Mouse (Mus musculus): Measurements from ENCODE around the gene 4930442H23Rik.
A peak's percentile ranks its signal among the peaks of the same experiment; 100 is the strongest.
"Not testable (repeated sequence)": the region's sequence is repeated elsewhere in the genome, so short reads cannot be mapped to it uniquely, and the experiment has no call there.

4930442H23Rik gene

DNA sequence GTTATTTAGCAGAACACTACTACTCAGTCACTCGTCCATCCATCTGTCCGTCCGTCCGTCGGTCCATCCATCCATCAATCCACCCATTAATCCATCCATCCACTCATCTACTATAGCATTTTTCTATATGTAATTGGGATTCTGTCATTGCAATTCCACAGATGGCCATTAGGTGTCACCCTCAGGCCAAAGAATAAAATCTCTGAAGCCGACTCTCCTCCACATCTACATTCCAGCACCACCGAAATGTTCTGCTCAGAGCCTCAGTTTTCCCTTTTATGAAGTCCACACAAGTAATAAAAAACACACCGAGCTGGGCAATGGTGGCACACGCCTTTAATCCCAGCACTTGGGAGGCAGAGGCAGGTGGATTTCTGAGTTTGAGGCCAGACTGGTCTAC, 14.6 kb upstream of the 4930442H23Rik start:
- DNase-seq (ENCODE audit: low read depth, low spot score), result peak; percentile 60

DNA sequence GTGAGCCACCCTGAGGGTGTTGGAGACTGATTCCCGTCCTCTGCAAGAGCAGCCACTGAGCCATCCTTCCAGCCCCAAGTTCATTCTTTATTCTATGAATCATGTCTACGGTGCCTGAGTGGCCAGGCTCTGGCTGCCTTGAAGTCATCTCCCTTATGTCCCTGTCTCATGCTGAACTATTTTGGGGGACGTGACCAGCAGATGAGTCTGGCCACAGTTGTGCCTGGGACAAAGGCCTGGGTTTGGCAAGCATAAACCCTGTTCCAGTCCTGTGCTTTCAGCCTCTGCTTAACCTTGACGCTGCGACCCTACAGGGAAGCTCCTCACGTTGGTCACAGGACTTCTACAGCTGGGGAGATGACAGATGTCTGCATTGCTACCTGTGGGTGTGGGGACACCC, 13.7 kb upstream of the 4930442H23Rik start:
- DNase-seq (ENCODE audit: low read depth, low spot score), result no peak

DNA sequence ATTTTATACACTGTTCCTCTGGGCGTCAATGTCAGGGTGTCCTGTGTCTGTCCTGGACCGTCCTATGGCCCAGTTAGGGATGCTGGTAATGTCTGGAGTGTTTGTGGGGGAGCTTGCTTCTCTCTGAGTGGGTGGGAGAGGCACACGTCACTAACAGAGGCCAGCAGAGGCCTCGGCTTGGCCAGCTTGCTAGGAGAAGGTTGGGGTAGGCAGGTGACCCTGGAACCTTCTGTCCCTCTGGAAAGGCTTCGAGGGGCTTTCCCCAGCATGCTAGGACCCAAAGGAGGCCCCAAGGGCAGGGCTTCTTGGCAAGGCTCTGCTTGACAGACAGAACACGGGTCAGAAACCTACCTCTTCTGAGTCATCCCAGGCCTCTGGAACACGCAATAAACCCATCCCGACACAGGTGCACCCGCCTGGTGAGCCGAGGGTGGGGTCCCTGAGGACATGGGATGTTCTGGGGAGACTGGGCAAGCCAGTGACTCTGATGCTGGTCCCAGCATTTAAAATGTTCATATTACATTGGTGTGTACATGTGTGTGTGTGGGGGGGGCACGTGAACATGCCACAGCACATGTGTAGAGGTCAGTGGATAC, 12.9 kb upstream of the 4930442H23Rik start:
- DNase-seq (ENCODE audit: low read depth, low spot score), result no peak

DNA sequence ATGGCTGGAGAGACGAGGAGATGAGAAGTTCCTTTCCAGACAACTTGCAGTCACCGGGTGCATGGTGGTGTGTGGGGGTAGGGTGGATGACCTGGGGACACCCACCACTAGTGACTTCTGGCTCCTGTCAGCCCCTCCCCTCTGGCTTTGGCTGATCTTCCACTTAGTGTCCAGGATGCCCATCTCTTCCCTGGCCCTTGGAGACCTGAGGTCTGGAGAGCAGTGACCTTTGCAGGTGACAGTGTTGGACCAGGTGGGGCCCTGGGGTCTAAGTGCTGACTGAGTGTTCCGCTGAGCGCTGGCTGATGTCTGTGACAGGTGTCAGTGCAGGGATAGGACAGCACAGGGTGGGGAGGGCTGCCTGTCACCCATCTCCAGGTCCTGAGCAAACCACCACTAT, 11.7 kb upstream of the 4930442H23Rik start:
- no peak for DNase-seq (ENCODE audit: low read depth, low spot score)

DNA sequence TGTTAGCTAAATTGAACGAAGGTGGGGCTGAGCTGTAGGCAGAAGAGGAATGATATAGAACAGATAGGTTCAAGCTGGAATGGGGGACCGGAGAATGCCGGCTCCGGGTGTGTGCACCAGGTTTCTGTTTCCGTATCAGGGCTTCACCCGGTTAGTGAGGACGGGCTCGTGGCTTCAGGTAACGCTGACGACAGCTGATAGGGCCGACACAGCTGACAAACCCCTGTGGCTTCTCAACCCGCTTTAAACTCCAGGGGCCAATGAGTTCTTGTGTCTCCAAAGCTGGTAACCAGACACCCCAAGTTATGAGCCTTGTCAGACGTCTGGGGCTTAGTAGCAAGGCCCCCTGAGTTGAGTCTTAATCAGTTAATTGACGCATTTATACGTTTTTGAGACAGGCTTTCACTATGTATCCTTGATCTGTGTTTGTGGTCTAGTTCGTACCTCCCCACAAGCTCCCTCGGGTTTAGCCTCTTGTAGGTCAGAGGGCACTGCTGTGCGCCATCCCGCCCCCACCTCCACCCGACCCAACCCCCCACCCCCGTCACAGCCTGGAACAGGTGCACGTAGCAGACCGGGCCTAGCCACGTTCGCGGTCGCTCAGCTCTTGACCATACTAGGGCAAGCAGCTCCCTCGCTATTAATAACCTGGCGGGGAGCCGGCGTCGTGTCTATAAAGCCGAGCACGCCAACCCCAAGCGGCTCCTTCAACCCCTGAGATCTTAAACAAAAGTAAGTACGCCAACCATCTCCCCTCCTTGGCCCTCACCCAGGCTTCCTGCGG, 10.5 kb upstream of the 4930442H23Rik start:
- DNase-seq (ENCODE audit: low read depth, low spot score), result no peak

DNA sequence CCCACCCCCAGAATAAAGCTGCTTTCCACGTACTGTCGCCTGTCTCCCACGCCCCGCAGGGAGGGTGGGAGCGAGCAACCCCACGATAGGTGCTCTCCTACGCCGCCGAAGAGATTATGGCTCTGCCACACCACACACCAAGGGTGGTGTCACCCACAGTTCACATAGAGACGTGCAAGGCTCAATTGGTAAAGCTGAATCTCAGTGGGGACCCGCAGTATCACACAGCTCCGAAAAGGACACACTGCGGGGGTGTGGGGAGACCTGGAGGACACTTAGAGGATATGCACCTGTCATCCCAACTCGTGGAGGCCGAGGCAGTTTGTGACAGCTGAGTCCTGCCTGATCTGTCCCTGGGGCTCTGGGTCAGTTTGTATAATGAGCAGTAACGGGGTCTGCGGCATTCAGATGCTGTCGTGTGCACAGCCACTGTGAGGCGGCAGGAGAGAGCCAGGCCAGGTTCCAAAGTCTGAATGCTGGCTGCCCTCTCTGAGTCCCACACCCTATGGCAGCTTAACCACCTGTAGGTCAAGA, 9.4 kb upstream of the 4930442H23Rik start:
- no peak for DNase-seq (ENCODE audit: low read depth, low spot score)

DNA sequence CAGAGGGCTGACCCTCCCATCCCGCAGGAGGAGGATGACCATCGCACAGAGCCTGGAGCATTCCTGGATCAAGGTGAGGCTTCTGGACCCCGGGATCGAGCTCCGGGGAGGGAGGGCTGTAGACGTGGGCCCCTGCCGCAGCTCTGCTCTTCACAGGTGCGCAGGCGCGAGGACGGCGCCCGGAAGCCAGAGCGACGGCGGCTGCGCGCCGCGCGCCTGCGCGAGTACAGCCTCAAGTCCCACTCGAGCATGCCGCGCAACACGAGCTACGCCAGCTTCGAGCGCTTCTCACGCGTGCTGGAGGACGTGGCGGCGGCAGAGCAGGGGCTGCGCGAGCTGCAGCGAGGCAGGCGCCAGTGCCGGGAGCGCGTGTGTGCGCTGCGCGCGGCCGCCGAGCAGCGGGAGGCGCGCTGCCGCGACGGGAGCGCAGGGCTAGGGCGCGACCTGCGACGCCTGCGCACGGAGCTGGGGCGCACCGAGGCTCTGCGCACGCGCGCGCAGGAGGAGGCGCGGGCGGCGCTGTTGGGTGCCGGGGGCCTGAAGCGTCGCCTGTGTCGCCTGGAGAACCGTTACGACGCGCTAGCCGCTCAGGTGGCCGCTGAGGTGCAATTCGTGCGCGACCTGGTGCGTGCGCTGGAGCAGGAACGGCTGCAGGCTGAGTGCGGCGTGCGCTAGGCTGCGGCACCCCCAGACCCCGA, 8.8 kb upstream of the 4930442H23Rik start:
- peak; percentile 85 for DNase-seq (ENCODE audit: low read depth, low spot score)

DNA sequence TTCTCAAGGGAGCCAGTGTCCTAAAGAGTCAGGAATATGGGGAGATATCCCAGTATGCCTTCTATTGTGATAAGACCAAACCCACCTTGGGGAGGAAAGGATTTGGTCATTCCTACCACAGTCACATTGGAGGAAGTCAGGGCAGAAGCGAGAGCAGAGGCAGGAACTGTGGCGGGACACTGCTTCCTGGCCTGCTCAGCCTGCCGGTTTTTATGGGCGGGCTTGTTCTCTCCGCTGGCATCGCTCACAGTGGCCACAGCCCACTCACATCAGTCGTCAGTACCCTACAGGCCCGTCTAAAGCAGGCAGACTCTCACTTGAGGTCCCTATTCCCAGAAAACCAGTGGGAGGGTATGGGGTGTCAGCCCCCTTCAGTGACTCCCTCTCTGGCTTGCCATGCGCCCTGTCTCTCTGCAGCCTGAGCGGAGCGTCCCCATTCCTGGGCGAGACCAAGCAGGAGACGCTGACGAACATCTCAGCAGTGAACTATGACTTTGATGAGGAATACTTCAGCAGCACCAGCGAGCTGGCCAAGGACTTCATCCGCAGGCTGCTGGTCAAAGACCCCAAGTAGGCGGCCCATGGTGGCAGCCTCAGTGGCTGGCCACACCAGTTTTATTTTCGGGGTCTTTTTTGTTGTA, 7.8 kb upstream of the 4930442H23Rik start:
- no peak for DNase-seq (ENCODE audit: low read depth, low spot score)

DNA sequence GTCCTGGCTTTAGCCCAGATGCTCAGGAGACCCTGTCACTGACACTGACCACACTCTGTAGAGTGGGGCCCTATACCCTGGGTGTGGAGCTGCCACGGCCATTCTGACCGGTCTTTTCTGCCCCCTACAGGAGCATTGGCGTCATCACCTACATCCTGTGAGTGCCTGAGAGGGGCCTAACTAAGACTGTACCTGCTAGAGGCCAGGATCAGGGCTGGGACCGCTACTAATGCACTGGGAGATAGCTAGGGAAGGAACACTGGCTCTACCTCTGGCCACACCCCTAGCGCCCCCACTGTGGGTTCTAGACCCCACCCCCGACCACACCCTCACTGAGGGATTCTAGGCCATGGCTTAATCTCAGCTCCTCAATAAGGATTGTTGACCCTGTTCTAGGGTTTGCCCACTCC, 7.3 kb upstream of the 4930442H23Rik start:
- no peak for DNase-seq (ENCODE audit: low read depth, low spot score)

DNA sequence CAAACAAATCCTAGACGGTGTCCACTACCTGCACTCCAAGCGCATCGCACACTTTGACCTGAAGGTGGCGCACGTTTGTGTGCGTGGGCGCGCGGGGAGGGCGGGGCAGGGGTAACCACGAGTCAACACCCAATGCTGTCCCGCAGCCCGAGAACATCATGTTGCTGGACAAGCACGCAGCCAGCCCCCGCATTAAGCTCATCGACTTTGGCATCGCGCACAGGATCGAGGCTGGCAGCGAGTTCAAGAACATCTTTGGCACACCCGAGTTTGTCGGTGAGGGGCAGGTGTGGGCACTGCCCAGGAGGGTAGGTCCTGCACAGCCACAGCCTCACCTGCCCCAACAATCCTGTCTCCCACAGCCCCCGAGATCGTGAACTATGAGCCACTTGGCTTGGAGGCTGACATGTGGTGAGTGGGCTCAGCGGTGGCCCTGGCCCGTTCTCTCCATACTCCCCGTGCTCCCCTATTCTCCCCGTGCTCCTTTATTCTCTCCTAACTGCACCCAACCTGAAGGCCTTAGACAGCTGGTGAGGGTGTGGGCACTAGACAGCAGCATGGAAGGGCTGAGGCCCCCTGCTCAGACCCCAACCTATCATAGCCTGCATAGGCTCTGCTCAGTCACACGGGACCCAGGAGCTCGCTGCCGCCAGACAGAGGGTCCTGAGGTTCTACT, 6.7 kb upstream of the 4930442H23Rik start:
- peak; percentile 78 for DNase-seq (ENCODE audit: low read depth, low spot score)

DNA sequence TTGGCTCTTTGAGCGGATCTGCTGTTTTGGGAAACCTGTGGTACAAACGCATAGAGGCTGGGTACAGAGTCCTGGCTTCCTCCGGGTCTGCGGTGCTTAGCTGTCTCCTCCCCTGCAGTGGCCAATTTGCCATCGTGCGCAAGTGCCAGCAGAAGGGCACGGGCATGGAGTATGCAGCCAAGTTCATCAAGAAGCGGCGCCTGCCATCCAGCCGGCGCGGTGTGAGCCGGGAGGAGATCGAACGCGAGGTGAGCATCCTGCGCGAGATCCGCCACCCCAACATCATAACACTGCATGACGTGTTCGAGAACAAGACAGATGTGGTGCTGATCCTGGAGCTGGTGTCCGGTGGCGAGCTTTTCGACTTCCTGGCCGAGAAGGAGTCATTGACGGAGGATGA, 6.2 kb upstream of the 4930442H23Rik start:
- DNase-seq (ENCODE audit: low read depth, low spot score), result no peak

DNA sequence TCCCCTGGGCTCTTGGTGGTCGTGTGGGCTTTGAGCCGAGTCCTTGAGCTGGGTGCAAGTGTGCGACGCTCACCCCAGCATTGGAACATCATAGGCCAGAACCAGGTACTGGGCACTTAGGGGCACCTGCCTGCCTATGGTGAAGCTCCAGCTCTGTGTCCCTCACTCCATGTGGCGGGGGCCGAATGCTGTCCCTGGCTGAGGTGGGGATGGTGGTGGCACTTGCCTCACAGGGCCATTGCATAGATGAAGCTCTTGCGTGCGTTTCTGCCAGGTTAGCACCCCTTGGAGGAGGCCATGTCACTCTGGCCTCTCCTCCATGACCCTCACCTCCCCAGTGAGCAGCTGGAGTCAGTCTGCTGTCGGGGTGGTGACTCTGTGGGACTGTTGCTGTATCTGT, 3.5 kb upstream of the 4930442H23Rik start:
- DNase-seq (ENCODE audit: low read depth, low spot score), result no peak

DNA sequence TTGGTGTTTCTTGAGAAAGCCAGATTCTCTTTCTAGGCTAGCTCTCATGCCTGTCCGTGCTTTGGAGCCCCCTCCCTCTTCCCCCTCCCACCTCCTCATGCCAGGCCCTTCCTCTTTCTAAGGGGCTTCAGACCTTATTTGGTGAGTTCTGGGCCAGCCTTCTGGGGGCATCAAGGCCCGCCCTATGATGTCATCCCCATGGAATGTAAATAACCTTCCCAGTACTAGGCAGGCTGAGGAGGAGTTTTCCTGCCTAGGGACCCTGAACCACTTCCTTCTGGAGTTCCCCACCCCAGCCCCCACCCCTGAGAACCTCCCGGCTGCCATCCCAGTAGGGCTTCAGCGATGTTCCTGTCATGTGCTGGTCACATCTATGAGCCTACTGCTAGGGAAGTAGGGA, 1.1 kb upstream of the 4930442H23Rik start:
- peak; percentile 89 for DNase-seq (ENCODE audit: low read depth, low spot score)

DNA sequence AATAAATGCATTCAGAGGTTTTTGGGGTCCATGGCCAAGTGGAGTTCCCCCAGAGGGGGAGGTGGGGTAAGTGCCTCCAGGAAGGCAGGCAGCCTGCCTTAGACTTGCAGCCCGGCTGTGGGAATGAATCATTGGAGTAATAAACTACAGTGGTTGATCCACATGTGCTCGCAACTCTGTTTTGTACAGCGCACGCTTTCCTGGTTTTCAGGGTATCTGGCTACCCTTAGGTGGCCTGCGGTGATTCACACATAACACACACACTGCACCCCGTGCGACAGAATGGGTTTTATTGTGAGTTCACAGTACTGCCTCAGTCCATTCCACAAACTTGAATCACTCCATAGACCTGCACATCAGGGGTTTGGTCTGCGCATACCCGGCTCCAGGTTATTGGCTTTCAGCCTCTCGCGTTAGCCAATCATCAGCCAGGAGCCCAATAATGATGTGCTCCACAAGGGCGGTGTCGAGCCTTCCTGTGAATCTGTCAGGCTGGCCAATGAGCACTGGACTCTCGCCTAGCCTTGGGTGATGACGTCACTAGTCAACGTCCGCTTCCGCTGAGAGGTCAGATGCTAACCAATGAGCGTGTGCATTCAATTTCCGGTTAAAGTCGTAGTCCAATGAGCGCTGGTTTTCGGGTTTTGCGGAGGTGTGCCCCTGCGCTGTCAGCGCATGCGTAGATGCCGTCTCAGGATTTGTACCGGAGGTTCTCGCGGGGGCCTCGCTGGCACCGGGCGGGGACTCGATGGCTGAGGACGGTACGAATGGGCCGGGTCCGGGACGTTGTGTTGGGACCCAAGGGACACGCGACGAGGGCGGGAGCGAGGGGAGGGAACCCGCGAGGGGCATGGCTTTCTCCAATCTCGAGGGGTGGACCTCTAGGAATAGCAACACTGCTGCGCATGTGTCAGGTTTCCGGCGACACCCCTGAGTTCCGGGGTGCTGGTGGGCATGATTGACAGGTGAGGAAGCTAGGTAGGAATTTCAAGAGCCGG, 1.0 kb downstream of the 4930442H23Rik start, which contains the start of gene Dapk3:
Gene Dapk3, plus strand, starts transcription at position 670 of the 998 bp plus-strand sequence.
- peak; percentile 100 for DNase-seq (ENCODE audit: low read depth, low spot score)

DNA sequence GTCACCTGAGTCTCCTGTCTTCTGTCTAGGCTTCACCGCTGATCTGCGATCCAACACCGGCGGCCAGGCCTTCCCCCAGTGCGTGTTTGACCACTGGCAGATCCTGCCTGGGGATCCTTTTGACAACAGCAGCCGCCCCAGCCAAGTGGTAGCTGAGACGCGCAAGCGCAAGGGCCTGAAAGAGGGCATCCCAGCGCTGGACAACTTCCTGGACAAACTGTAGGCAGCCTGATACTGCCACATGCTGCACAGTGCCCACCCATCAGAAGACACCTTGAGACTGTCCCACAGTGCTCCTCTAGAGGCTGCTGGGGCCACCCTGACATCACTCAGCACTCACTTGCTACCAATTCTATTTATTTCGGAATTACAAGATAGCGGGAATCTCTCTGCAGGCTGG, 1.8 kb downstream of the 4930442H23Rik start:
- not testable (repeated sequence) for DNase-seq (ENCODE audit: low read depth, low spot score)

DNA sequence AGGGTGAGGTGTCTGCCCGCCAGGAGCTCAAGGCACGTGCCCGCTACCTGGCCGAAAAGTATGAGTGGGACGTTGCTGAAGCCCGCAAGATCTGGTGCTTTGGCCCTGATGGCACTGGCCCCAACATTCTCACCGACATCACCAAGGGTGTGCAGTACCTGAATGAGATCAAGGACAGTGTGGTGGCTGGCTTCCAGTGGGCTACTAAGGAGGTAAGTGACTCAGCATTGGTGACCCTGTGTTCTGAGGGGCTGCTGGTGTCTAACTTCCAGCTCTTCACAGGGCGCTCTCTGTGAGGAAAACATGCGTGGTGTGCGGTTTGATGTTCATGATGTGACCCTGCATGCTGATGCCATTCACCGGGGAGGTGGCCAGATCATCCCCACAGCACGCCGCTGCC, 2.7 kb downstream of the 4930442H23Rik start:
- no peak for DNase-seq (ENCODE audit: low read depth, low spot score)

DNA sequence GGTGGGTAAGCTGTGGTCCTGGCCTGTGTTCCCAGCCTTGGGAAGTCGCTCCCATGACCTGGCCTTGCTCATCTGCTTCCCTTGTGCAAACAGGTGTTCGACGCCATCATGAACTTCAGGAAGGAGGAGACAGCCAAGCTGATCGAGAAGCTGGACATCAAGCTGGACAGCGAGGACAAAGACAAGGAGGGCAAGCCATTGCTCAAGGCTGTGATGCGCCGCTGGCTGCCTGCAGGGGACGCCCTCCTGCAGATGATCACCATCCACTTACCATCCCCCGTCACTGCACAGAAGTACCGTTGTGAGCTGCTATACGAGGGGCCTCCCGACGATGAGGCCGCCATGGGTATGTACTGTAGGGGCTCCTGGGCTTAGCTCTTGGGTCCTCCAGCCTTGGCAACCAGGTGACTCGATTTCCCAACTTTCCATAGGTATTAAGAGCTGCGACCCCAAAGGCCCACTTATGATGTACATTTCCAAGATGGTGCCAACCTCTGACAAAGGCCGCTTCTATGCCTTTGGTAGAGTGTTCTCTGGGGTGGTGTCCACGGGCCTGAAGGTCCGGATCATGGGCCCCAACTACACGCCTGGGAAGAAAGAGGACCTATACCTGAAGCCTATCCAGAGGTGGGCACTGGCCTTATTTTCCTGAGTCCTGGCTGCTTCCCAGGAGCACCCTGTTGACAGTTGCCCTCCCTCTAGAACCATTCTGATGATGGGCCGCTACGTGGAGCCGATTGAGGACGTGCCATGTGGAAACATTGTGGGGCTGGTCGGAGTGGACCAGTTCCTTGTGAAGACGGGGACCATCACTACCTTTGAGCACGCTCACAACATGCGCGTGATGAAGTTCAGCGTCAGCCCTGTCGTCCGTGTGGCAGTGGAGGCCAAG, 4.0 kb downstream of the 4930442H23Rik start:
- peak; percentile 46 for DNase-seq (ENCODE audit: low read depth, low spot score)

DNA sequence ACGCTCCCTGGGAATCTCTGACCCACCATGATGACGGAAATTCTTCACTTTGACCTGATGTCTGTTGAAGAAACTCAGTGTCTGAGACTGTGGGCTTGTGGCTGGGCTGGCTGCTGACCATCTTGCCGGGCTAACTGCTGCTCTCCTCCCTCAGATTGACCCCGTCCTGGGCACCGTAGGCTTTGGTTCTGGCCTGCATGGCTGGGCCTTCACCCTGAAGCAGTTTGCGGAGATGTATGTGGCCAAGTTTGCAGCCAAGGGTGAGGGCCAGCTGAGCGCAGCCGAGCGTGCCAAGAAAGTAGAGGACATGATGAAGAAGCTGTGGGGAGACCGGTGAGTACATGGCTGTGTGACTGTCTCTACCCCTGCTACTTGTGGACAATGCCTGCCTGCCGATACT, 4.7 kb downstream of the 4930442H23Rik start:
- no peak for DNase-seq (ENCODE audit: low read depth, low spot score)

Measured in ES-CJ7 (cell line).